9 mouse cellular contexts compared by ENCODE assay signal in the genomic region with DNA sequence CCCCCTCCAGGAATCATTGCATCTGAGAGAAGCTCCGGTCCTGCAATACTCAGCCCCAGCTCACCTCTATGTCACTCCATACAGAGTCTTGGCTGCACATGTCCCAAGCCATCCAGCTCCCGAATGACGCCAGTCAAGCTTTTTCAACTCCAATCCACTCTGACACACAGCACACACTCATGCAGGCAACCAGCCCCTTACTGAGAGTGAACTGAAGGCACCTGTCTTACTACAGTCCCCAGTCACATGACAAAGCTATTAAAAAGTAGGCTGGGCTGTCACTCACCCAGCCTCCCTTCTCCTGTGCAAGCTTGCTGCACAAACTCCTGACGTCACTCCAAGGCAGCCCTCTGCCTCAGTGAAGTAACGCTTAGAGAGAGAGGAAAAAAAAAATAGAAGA. TPM values are rescaled to one million over a fixed set of nuclear protein-coding genes. Genes with fewer than 3 reads are reported as not detected.
DNase-seq lines count a peak whose midpoint lies in the region; ATAC-seq and TF ChIP-seq lines count a peak whose summit lies in the region.
"Had no signal": no experiment of that assay in that cellular context is flagged by ENCODE, and none has a peak within 500 bp of the region (broad histone marks: within the 10 kb centered on the region; RNA-seq: fewer than 3 reads in every experiment).

No protein-coding gene starts in this region.

- H3K9ac ChIP-seq in forebrain, embryonic 12.5 days, result peak overlapping the region; percentile 48

- H3K4me3 ChIP-seq in forebrain, embryonic 12.5 days (replicated peaks), result peak overlapping the region; percentile 43
- peak overlapping the region; percentile 73 for H3K4me3 ChIP-seq in small intestine, adult 2 months (ENCODE audit: low read depth, low read length)

- H3K27me3 ChIP-seq in forebrain, embryonic 12.5 days, result peaks cover 4% of the 10 kb centered on the region; the same call in 1 of the 2 replicates
- H3K27me3 ChIP-seq in small intestine, adult 2 months (ENCODE audit: control insufficient read depth, insufficient read depth, low read length), result no peaks in the 10 kb centered on the region
- H3K27me3 ChIP-seq: CH12.LX had no signal

- DNase-seq in cerebellum, adult 18-20 months, result peak; percentile 27 to 30
- no peak for DNase-seq in cerebellum, postnatal 4 days (ENCODE audit: low spot score in 2 of 2)
- DNase-seq in adrenal gland, postnatal 14 days, result peak; percentile 54
- peak; percentile 73 to 74 for DNase-seq in heart, postnatal 10 days
- DNase-seq in kidney, postnatal 25 days, result peak; percentile 77 to 92
- peak; percentile 29 for DNase-seq in lung, postnatal 14 days

- intact Hi-C loops in heart, postnatal 10 days (cut with DNase I), result loop anchor here (5.0 kb wide), 1 partner anchor 39 kb away; no protein-coding TSS in a partner anchor

- WGBS in forebrain, embryonic 12.5 days, result 5% methylated on average over 5 of the region's 5 CpGs
- WGBS in small intestine, adult 2 months, result 3% methylated on average over 5 of the region's 5 CpGs

- H3K4me2 ChIP-seq in forebrain, embryonic 12.5 days, result peak overlapping the region; percentile 65

- no peaks in the 10 kb centered on the region for H3K9me3 ChIP-seq in forebrain, embryonic 12.5 days

- peak; percentile 86; the same call in 1 of the 2 replicates for TF ChIP-seq POLR2A in small intestine, adult 2 months (IDR thresholded peaks at IDR 0.05; ENCODE audit: low read depth, low read length)

- no peak for TF ChIP-seq CTCF in small intestine, adult 2 months (IDR thresholded peaks at IDR 0.05; ENCODE audit: extremely low read depth, insufficient read length, insufficient replicate concordance, low read depth, low read length)

- peaks cover 15% of the 10 kb centered on the region for H3K4me1 ChIP-seq in forebrain, embryonic 12.5 days
- H3K4me1 ChIP-seq in small intestine, adult 2 months (ENCODE audit: control insufficient read depth, insufficient read depth, insufficient read length, low read length), result peaks cover 2% of the 10 kb centered on the region; the same call in 1 of the 2 replicates

- no peaks in the 10 kb centered on the region for H3K36me3 ChIP-seq in forebrain, embryonic 12.5 days (replicated peaks)
- 0 out of 2 replicates have a peak, but pooled peaks cover under 1% of the 10 kb centered on the region for H3K36me3 ChIP-seq in small intestine, adult 2 months (ENCODE audit: control insufficient read depth, insufficient read depth, low read length)

- peak; percentile 89 for ATAC-seq in forebrain, embryonic 12.5 days (ENCODE audit: low FRiP score)

- no peak overlapping the region for H3K27ac ChIP-seq in forebrain, embryonic 12.5 days
- H3K27ac ChIP-seq in small intestine, adult 2 months (ENCODE audit: insufficient read depth, low read depth, low read length), result no peak overlapping the region; the same call in 1 of the 2 replicates

RNA-seq across cellular contexts. Expression of a gene that starts 13.9 kb away (rescaled TPM):
- 15.1 and 31.2 TPM in 2 replicates for total RNA-seq in adrenal gland, postnatal 14 days (2021)
- polyA plus RNA-seq in forebrain, embryonic 12.5 days (2016; fragmentation: Nextera tagmentation; extraction: Ambion mirVana), result 4.5 and 5.5 TPM in 2 replicates
- 100 to 1,000 TPM; 113 to 220 TPM for total RNA-seq in heart, postnatal 10 days (2021)
- 2.1 and 9.0 TPM in 2 replicates for polyA plus RNA-seq in small intestine, adult 2 months (2012; rRNA removed)
- total RNA-seq: CH12.LX had no signal

Comparison
In these comparisons a context has a peak if more than half of its experiments do, and no peak if none do; other contexts are left out.
1. DNase-seq: peak in cerebellum, adult 18-20 months (2 of 2), adrenal gland, postnatal 14 days (single experiment), heart, postnatal 10 days (2 of 2), kidney, postnatal 25 days (2 of 2) and lung, postnatal 14 days (single experiment); none in cerebellum, postnatal 4 days (0 of 2).